10 mouse cellular contexts compared by ENCODE assay signal in the genomic region with DNA sequence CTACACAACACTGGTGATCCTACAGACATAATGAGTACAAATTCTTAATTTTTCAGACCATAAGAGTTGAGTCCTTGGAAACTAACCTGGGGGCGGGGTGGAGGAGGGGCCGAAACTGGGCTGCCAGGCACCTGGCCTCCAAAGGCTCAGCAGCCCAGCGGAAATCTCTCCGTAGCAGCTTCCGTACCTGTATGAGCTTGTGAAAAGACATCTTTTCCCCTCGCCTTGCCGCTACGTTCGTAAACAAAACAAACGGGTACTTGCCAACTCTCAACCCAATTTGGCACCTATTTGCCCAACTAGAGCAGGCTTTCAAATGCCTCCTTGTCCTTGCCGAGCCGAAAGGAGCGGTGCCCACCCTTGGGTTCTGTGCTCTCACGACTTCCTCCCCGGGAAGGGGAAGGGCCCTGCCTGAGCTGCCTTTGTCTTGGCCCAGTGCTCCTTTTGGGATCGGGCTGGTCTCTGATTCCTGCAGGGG. TPM values are rescaled to one million over a fixed set of nuclear protein-coding genes. Genes with fewer than 3 reads are reported as not detected.
DNase-seq lines count a peak whose midpoint lies in the region; ATAC-seq and TF ChIP-seq lines count a peak whose summit lies in the region.
"Had no signal": no experiment of that assay in that cellular context is flagged by ENCODE, and none has a peak within 500 bp of the region (broad histone marks: within the 10 kb centered on the region; RNA-seq: fewer than 3 reads in every experiment).

No protein-coding gene starts in this region.

- no peak for ATAC-seq in hindbrain, embryonic 14.5 days (ENCODE audit: low FRiP score)

- H3K9me3 ChIP-seq in hindbrain, embryonic 14.5 days (ENCODE audit: control insufficient read depth, low read length): no peaks in the 10 kb centered on the region

- no peaks in the 10 kb centered on the region for H3K4me1 ChIP-seq in kidney, adult 2 months (ENCODE audit: control insufficient read depth, insufficient read depth, low read length)
- H3K4me1 ChIP-seq in hindbrain, embryonic 14.5 days (replicated peaks; ENCODE audit: control insufficient read depth, insufficient read depth, low read length): peaks cover 10% of the 10 kb centered on the region; the same call in 1 of the 2 replicates

- no peaks in the 10 kb centered on the region for H3K36me3 ChIP-seq in kidney, adult 2 months (ENCODE audit: control insufficient read depth, insufficient read depth, low read length)
- no peaks in the 10 kb centered on the region for H3K36me3 ChIP-seq in hindbrain, embryonic 14.5 days (replicated peaks; ENCODE audit: control insufficient read depth, insufficient read depth)

- TF ChIP-seq POLR2A in kidney, adult 2 months (IDR thresholded peaks at IDR 0.05; ENCODE audit: low read depth, low read length): no peak

- H3K27ac ChIP-seq in kidney, adult 2 months (ENCODE audit: insufficient read depth, low read depth, low read length): no peak overlapping the region
- H3K27ac ChIP-seq in hindbrain, embryonic 14.5 days: no peak overlapping the region

- peak; percentile 6 for DNase-seq in kidney, adult 2 months
- DNase-seq in kidney, adult 9 months: no peak
- DNase-seq in embryo, embryonic 11 days: peak; percentile 35
- no peak for DNase-seq in hindbrain, embryonic 14.5 days (ENCODE audit: low spot score)
- peak; percentile 6 for DNase-seq in naive thymus-derived CD4-positive, alpha-beta T cell, adult 2 months (ENCODE audit: low read depth)
- DNase-seq in c-Kit-positive CD71-positive TER-119-positive erythroid progenitor cells, embryonic 14.5 days (ENCODE audit: low spot score): no peak
- DNase-seq in gastrocnemius, postnatal 36 days: no peak
- no peak for DNase-seq in gastrocnemius, adult 8-10 months (ENCODE audit: low spot score in 2 of 2)

- H3K4me3 ChIP-seq in kidney, adult 2 months (ENCODE audit: insufficient read depth, low read depth, low read length): no peak overlapping the region
- no peak overlapping the region for H3K4me3 ChIP-seq in hindbrain, embryonic 14.5 days (replicated peaks; ENCODE audit: low read length)

- H3K27me3 ChIP-seq in kidney, adult 2 months (replicated peaks; ENCODE audit: control insufficient read depth, insufficient read depth, low read length): peaks cover 2% of the 10 kb centered on the region; the same call in 1 of the 2 replicates
- peaks cover 45% of the 10 kb centered on the region for H3K27me3 ChIP-seq in hindbrain, embryonic 14.5 days (ENCODE audit: control insufficient read depth, insufficient read depth, low read length)

- intact Hi-C loops in gastrocnemius, postnatal 36 days (cut with DNase I): no loop called here

- peak overlapping the region; percentile 8 for H3K4me2 ChIP-seq in hindbrain, embryonic 14.5 days (replicated peaks)

- no peak overlapping the region for H3K9ac ChIP-seq in hindbrain, embryonic 14.5 days

- 29% methylated on average over 16 of the region's 16 CpGs for WGBS in kidney, adult 2 months
- 5% methylated on average over 16 of the region's 16 CpGs for WGBS in hindbrain, embryonic 14.5 days

- no peak for TF ChIP-seq CTCF in kidney, adult 2 months (conservative IDR thresholded peaks at IDR 0.05; ENCODE audit: insufficient read depth, insufficient read length, low read depth, low read length)

RNA-seq across cellular contexts. Expression of a gene that starts 40.1 kb away (rescaled TPM):
- polyA plus RNA-seq in kidney, adult 2 months (2012; rRNA removed): 0.08 TPM in 2 replicates
- polyA plus RNA-seq in hindbrain, embryonic 14.5 days (2014; fragmentation: Nextera tagmentation; extraction: Ambion mirVana): 0.23 and 0.25 TPM in 2 replicates
- total RNA-seq in gastrocnemius, postnatal 36 days (2021): 1 to 10 TPM; 1.4 to 1.7 TPM
- 1 to 10 TPM in 2 of 4 experiments, under 1 TPM in 2; 0.89 to 1.3 (median 0.95) TPM for total RNA-seq in gastrocnemius, adult 8-10 months (2022)
- total RNA-seq: neutrophil, adult 5-6 weeks had no signal
- polyA plus RNA-seq: Patski had no signal

Comparison
In these comparisons a context has a peak if more than half of its experiments do, and no peak if none do; other contexts are left out.
1. DNase-seq: peak in kidney, adult 2 months (single experiment), embryo, embryonic 11 days (single experiment) and naive thymus-derived CD4-positive, alpha-beta T cell, adult 2 months (single experiment); none in kidney, adult 9 months (single experiment), hindbrain, embryonic 14.5 days (single experiment), c-Kit-positive CD71-positive TER-119-positive erythroid progenitor cells, embryonic 14.5 days (single experiment), gastrocnemius, postnatal 36 days (0 of 2) and gastrocnemius, adult 8-10 months (0 of 2).